Mouse (Mus musculus) midbrain, embryonic 14.5 days (tissue): ENCODE measurements around the gene Disc1. TPM values are rescaled to one million over a fixed set of nuclear protein-coding genes. Genes with fewer than 3 reads are reported as not detected.
A peak's percentile ranks its signal among the peaks of the same experiment; 100 is the strongest.

ENCODE experiments used
- ATAC-seq: fragments of 200-750 bp; cut with Nextera tagmentation; 2 replicates; pipeline ENCODE4 v1.8.0; 2017; ENCODE audit warnings: moderate number of reproducible peaks, moderate library complexity; ENCODE audit not compliant: low FRiP score, low TSS enrichment
- DNase-seq: peaks from one replicate; pipeline ENCODE4 v3.0.0-alpha.2; 2015
- H3K27ac ChIP-seq: fragments of 300-500 bp; sonication (generic); replicated peaks from 2 replicates; pipeline ENCODE4 v1.5.1; 2014; ENCODE audit warnings: mild to moderate bottlenecking, low read depth, low read length, moderate library complexity
- H3K27me3 ChIP-seq: fragments of 300-500 bp; sonication (generic); 2 replicates; pipeline ENCODE4 v1.6.1; 2014; ENCODE audit warnings: low read length, control low read depth, mixed read lengths; ENCODE audit not compliant: control insufficient read depth, insufficient read depth
- H3K36me3 ChIP-seq: fragments of 300-500 bp; sonication (generic); 2 replicates; pipeline ENCODE4 v1.6.1; 2014; ENCODE audit warnings: low read length, control low read depth; ENCODE audit not compliant: control insufficient read depth, insufficient read depth
- H3K4me1 ChIP-seq: fragments of 300-500 bp; sonication (generic); 2 replicates; pipeline ENCODE4 v1.6.1; 2014; ENCODE audit warnings: mild to moderate bottlenecking, antibody characterized with exemption, low read length, control low read depth; ENCODE audit not compliant: control insufficient read depth, insufficient read depth
- H3K4me2 ChIP-seq: fragments of 300-500 bp; sonication (generic); 2 replicates; pipeline ENCODE4 v1.6.1; 2014; ENCODE audit warnings: mild to moderate bottlenecking, low read length, moderate library complexity
- H3K4me3 ChIP-seq: fragments of 300-500 bp; sonication (generic); replicated peaks from 2 replicates; pipeline ENCODE4 v1.5.1; 2014; ENCODE audit warnings: low read depth, low read length
- H3K9ac ChIP-seq: fragments of 300-500 bp; sonication (generic); replicated peaks from 2 replicates; pipeline ENCODE4 v1.6.1; 2014; ENCODE audit warnings: mild to moderate bottlenecking, low read length, moderate library complexity
- H3K9me3 ChIP-seq: fragments of 300-500 bp; sonication (generic); 2 replicates; pipeline ENCODE4 v1.6.1; 2016; ENCODE audit warnings: low read length, control low read depth, mixed read lengths; ENCODE audit not compliant: control insufficient read depth
- WGBS: fragments of 180-500 bp; shearing (Covaris S2); extraction: QIAGEN DNeasy Blood & Tissue Kit; methylation state at CpG from one replicate; pipeline ENCODE4 v1.1.7; 2014; 5-methylcytosine and 5-hydroxymethylcytosine counted together
- polyA plus RNA-seq: library from polyadenylated mRNA; unstranded; fragments of >200 nt; fragmentation: Nextera tagmentation; extraction: Ambion mirVana; gene quantifications from 2 replicates; pipeline ENCODE4 v1.2.1, GENCODE M21; 2014

Gene Disc1
- polyA plus RNA-seq, 1 experiment from 2014 or later = 0.78 TPM

GRCm38 (mm10) chr8:125187044-125187443, 133.0 kb downstream of the Disc1 start:
- ATAC-seq (no peak), DNase-seq (no peak)
- Histone ChIP-seq H3K27me3 (peaks cover 12% of the 10 kb centered on the region; the same call in 1 of the 2 replicates), H3K9ac (0 out of 2 replicates have a peak overlapping the region, but pooled peaks have one; percentile 23), H3K9me3 (no peaks in the 10 kb centered on the region), H3K27ac (no peak overlapping the region), H3K4me3 (no peak overlapping the region), H3K36me3 (no peaks in the 10 kb centered on the region), H3K4me2 (no peak overlapping the region), H3K4me1 (peaks cover 7% of the 10 kb centered on the region; the same call in 1 of the 2 replicates)
- 27% methylated on average over 10 of the region's 10 CpGs for WGBS

GRCm38 (mm10) chr8:125193701-125194100, 139.7 kb downstream of the Disc1 start:
- H3K4me1 ChIP-seq = peaks cover 5% of the 10 kb centered on the region
- H3K9me3 ChIP-seq = no peaks in the 10 kb centered on the region
- no peak overlapping the region for H3K4me3 ChIP-seq
- DNase-seq = no peak
- 91% methylated on average over 5 of the region's 5 CpGs for WGBS
- no peak overlapping the region for H3K9ac ChIP-seq
- no peaks in the 10 kb centered on the region for H3K36me3 ChIP-seq
- no peak overlapping the region for H3K4me2 ChIP-seq
- H3K27me3 ChIP-seq = 0 out of 2 replicates have a peak, but pooled peaks cover 3% of the 10 kb centered on the region
- ATAC-seq = no peak
- no peak overlapping the region for H3K27ac ChIP-seq

GRCm38 (mm10) chr8:125195121-125195520, 141.1 kb downstream of the Disc1 start:
- ATAC-seq = no peak
- no peak overlapping the region for H3K4me3 ChIP-seq

GRCm38 (mm10) chr8:125196573-125197094, 142.6 kb downstream of the Disc1 start:
- WGBS = 64% methylated on average over 14 of the region's 14 CpGs
- H3K4me2 ChIP-seq = no peak overlapping the region
- ATAC-seq (no peak), DNase-seq (no peak)
- H3K27me3 ChIP-seq = no peaks in the 10 kb centered on the region
- H3K9ac ChIP-seq = no peak overlapping the region
- H3K4me1 ChIP-seq = peaks cover 14% of the 10 kb centered on the region
- H3K9me3 ChIP-seq = no peaks in the 10 kb centered on the region
- no peaks in the 10 kb centered on the region for H3K36me3 ChIP-seq
- no peak overlapping the region for H3K4me3 ChIP-seq
- no peak overlapping the region for H3K27ac ChIP-seq

More at GRCm38 (mm10) chr8:125195121-125195520, 141.1 kb downstream of the Disc1 start:
- Histone ChIP-seq H3K9me3 (no peaks in the 10 kb centered on the region), H3K27me3 (no peaks in the 10 kb centered on the region), H3K27ac (no peak overlapping the region), H3K4me2 (no peak overlapping the region), H3K36me3 (no peaks in the 10 kb centered on the region), H3K4me1 (peaks cover 13% of the 10 kb centered on the region), H3K9ac (no peak overlapping the region)
- peak; percentile 53 for DNase-seq
- WGBS = 39% methylated on average over 9 of the region's 9 CpGs

GRCm38 (mm10) chr8:125197341-125198002, 143.5 kb downstream of the Disc1 start:
- ATAC-seq (no peak), DNase-seq (no peak)
- Histone ChIP-seq H3K9me3 (no peaks in the 10 kb centered on the region), H3K4me1 (peaks cover 14% of the 10 kb centered on the region), H3K9ac (no peak overlapping the region), H3K27ac (no peak overlapping the region), H3K27me3 (no peaks in the 10 kb centered on the region), H3K4me3 (no peak overlapping the region), H3K4me2 (no peak overlapping the region), H3K36me3 (no peaks in the 10 kb centered on the region)
- 70% methylated on average over 7 of the region's 7 CpGs for WGBS

GRCm38 (mm10) chr8:125198420-125199196, 144.6 kb downstream of the Disc1 start:
- no peak overlapping the region for H3K9ac ChIP-seq
- no peak overlapping the region for H3K27ac ChIP-seq
- WGBS = 80% methylated on average over 9 of the region's 9 CpGs
- ATAC-seq (no peak), DNase-seq (no peak)
- no peaks in the 10 kb centered on the region for H3K9me3 ChIP-seq
- H3K4me2 ChIP-seq = no peak overlapping the region
- no peak overlapping the region for H3K4me3 ChIP-seq
- peaks cover 14% of the 10 kb centered on the region for H3K4me1 ChIP-seq
- no peaks in the 10 kb centered on the region for H3K36me3 ChIP-seq
- no peaks in the 10 kb centered on the region for H3K27me3 ChIP-seq

- Histone ChIP-seq H3K36me3 (no peaks in the 10 kb centered on the region), H3K27ac (no peak overlapping the region), H3K4me3 (no peak overlapping the region), H3K9me3 (no peaks in the 10 kb centered on the region), H3K9ac (no peak overlapping the region), H3K4me1 (peaks cover 14% of the 10 kb centered on the region), H3K4me2 (no peak overlapping the region), H3K27me3 (no peaks in the 10 kb centered on the region)
- no peak for ATAC-seq
- 82% methylated on average over 16 of the region's 16 CpGs for WGBS
- DNase-seq = no peak
Measured at GRCm38 (mm10) chr8:125199197-125199939, 145.4 kb downstream of the Disc1 start.

- no peak overlapping the region for H3K9ac ChIP-seq
- no peak overlapping the region for H3K4me2 ChIP-seq
- no peaks in the 10 kb centered on the region for H3K27me3 ChIP-seq
- no peak overlapping the region for H3K4me3 ChIP-seq
- H3K4me1 ChIP-seq = peaks cover 9% of the 10 kb centered on the region; the same call in 1 of the 2 replicates
- DNase-seq (peak; percentile 44), ATAC-seq (no peak)
- H3K36me3 ChIP-seq = no peaks in the 10 kb centered on the region
- 72% methylated on average over 13 of the region's 13 CpGs for WGBS
- no peak overlapping the region for H3K27ac ChIP-seq
- no peaks in the 10 kb centered on the region for H3K9me3 ChIP-seq
Measured at GRCm38 (mm10) chr8:125200273-125200863, 146.4 kb downstream of the Disc1 start.
